Mouse (Mus musculus) heart, postnatal 25 days (tissue): ENCODE measurements at regions not wholly inside any gene's neighbourhood (a gene's known extent, or its start where the extent isn't known, plus 50 kb on each side); places are given as distances from the start of the nearest gene placed in this dataset.

Source experiments
- DNase-seq: peaks from one replicate; pipeline ENCODE4 v3.0.0; 2022; ENCODE audit warnings: low spot score
- intact Hi-C: fragments of 180-260 bp; cut with DNase I; formaldehyde crosslinking; loops from one replicate; pipeline ENCODE4 v1.15.1; 2025

DNA sequence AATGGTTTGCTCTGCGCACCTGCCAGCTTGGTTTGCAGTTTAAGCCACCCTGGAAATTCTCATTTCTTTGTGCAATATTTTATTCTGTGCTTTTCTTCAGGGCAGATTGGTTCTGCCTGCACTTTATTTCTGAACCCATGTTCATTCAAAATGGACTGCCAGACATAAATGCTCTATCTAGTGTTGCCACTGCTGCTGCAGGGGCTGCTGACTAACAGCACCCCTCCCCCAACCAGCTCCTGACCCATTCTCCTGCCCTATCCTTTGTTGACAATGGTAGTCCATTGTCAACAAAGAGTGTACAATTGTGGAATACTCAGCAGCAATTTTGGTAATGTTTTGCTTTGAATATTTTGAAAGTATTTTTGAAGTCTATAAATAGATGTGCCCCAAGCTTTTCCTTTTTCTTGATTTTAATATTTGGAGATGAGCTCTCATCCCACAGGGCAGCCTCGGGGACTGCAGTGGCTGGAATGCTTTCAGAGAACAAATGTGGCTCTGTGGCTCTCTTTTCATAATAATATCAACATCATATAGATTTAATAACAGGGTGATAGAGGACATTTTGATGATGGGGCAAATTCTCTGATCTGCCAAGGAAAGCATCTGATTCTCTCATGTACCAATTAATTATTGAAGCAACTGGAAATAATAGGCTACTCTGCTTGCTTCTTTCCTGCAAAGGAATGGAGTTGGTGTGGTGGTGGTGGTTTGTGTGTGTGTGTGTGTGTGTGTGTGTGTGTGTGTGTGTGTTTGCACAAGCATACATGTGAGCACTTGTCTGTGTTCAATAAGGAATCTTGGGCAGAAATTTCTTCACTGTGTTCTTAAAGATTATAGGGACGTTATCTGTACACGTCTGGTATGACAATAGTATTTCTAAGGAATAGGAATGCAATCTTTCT is 813.2 kb upstream of the Gm5150 start:
- DNase-seq, result no peak
- intact Hi-C loops, result loop anchor here (10.0 kb wide), 1 partner anchor 1005 kb away; no protein-coding TSS in a partner anchor

- DNase-seq, result no peak
Observed at GRCm38 (mm10) chr3:16816814-16817213, 810.6 kb upstream of the Gm5150 start.

GRCm38 (mm10) chr3:16816101-16816500 is 809.9 kb upstream of the Gm5150 start:
- intact Hi-C loops, result loop anchor here (10.0 kb wide), 1 partner anchor 1009 kb away; no protein-coding TSS in a partner anchor
- DNase-seq, result no peak

More at GRCm38 (mm10) chr3:16816814-16817213, 810.6 kb upstream of the Gm5150 start:
- intact Hi-C loops, result loop anchor here (10.0 kb wide), 1 partner anchor 1008 kb away; no protein-coding TSS in a partner anchor

GRCm38 (mm10) chr3:16810878-16811611 is 804.8 kb upstream of the Gm5150 start:
- intact Hi-C loops, result loop anchor here (10.0 kb wide), 1 partner anchor 1014 kb away; no protein-coding TSS in a partner anchor
- no peak for DNase-seq

GRCm38 (mm10) chr3:16803603-16804002 is 797.4 kb upstream of the Gm5150 start:
- DNase-seq, result no peak
- intact Hi-C loops, result no loop called here
